Mouse (Mus musculus): ENCODE data around the gene Filip1.

Filip1 gene

GRCm38 (mm10) chr9:79944872-79945271 is 67.8 kb downstream of the Filip1 start:
- no peak for DNase-seq

- no peak for DNase-seq
Measured at GRCm38 (mm10) chr9:79943986-79944385, 68.7 kb downstream of the Filip1 start.

GRCm38 (mm10) chr9:79938416-79939206 is 74.0 kb downstream of the Filip1 start:
- no peak for DNase-seq

DNA sequence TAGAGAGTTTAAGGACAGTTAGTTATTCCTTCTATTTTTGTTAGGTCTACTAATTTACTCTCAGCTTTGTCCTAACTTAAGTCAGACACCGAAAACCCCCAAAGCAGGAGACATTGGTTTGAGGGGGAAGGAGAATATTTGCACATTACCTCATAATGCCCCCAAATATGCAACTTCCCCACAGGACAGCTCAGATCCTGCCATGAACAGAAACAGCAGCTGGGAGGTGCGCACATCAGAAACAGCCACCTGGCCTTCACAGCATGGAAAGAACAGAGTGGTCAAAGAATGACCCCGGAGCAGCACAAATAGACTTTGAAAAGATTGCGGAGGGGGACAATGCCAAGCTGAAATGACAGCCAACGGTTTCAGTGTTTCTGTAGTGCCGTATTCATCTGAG is 75.1 kb downstream of the Filip1 start:
- no peak for DNase-seq

GRCm38 (mm10) chr9:79932578-79932977 is 80.1 kb downstream of the Filip1 start:
- no peak for DNase-seq

- no peak for DNase-seq
Measured at GRCm38 (mm10) chr9:79928092-79928491, 84.6 kb downstream of the Filip1 start.

- peak; percentile 26 for DNase-seq
Measured at GRCm38 (mm10) chr9:79927156-79927870, 85.3 kb downstream of the Filip1 start.

DNA sequence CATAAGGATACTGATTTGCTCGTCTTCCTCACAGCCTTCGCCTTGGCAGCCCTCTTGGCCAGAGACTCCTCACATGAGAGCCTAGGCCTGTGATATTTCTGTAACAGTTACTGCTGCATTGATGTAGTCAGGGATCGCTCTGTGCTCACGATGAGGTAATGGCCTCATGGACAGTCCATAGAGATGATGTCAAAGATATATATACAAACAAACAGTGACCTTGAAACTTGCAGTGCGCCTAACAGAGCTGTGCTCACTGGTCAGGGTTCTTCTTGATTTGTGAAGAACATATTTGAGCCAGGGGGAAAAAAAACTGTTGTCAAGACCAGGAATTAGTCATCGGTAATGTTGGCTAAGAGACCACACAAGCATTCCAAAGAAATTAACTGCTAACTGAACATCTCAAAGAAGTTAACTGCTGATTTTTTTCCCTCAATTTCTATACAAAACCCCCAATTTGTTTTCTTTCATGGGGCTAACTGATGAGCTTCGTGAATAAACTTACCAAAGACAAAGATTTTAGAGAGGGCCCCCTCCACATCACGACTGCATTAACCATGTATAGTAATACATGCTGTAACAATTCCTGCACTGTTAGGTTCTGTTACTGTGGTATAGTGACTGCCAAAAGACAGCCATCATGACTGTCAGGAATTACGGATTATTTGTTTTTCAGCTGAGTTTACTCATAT is 86.0 kb downstream of the Filip1 start:
- DNase-seq: no peak

- DNase-seq: no peak
Measured at GRCm38 (mm10) chr9:79925950-79926349, 86.7 kb downstream of the Filip1 start.

GRCm38 (mm10) chr9:79923262-79923661 is 89.4 kb downstream of the Filip1 start:
- no peak for DNase-seq

DNA sequence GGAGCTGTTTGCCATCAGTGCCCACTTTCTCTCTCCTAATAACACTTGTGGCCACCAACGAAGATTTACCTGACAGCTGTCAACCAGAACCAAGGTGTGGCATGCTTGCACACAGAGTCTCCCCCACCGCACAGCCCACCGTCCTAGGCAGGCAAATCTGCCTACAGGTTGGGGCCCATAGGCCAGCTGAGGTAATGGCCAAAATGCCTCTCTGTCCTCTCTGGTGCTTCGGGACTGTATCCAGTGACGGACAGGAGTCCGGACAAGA is 90.2 kb downstream of the Filip1 start:
- no peak for DNase-seq

GRCm38 (mm10) chr9:79921701-79922492 is 90.8 kb downstream of the Filip1 start:
- no peak for DNase-seq

DNA sequence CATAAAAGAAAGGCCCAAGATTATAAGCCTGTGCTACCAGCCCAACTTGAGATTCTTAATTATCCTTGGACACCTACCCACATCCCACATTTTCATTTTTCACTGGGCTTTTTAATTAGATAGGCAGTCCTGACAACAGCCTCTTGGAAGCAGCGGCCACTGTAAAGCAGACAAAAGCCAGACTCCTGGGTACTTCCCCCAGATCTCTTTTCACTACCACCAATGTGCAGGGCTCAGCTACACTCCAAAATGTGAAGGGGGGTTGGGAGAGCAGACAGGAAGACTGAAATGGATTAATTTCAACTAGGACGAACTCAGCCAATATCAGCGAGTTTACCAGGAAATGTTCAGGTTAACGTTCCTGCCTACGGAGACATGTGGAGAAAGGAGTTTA is 92.1 kb downstream of the Filip1 start:
- DNase-seq: no peak

DNA sequence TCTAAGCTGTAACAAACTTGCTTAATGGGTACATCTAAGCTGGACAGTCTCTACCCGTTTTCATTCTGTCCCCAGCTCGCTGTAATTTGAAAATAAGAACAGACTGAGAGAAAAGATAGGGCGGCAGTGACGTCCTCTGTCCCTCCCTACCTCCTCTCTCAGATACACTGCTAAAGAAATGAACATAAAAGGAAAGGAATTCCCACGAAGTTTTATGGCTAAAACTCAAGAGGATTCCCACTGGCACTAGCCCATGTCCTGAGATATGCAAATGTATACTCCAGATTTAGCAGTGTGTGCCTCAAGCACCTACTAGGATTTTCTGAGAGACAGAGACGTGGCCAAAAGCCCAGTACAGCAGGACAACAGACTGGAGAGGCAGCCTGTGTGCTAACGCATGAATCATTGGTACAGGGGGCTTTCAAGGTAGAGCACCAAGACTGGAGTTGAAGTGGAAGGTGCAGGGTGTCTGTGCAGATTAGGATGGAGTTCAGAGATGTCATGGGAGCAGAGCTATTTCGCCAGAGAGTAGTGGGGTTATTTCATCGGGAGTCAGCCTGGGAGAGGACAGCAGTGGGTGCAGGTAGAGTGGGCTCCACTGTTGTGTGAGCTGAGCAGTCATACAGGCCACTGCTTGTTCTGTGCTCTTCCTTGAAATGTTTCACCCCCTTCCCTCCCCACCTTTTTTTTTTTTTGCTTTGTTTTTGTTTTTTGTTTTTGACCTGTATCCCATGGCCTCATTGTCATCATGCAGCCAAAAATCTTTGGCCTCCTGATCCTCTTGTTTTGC is 92.7 kb downstream of the Filip1 start:
- no peak for DNase-seq

GRCm38 (mm10) chr9:79919303-79919721 is 93.3 kb downstream of the Filip1 start:
- no peak for DNase-seq

- DNase-seq: no peak
Measured at GRCm38 (mm10) chr9:79918325-79919117, 94.1 kb downstream of the Filip1 start.

- no peak for DNase-seq
Measured at GRCm38 (mm10) chr9:79914276-79914675, 98.4 kb downstream of the Filip1 start.

- no peak for DNase-seq
Measured at GRCm38 (mm10) chr9:79912971-79913370, 99.7 kb downstream of the Filip1 start.

GRCm38 (mm10) chr9:79910166-79910565 is 102.5 kb downstream of the Filip1 start:
- no peak for DNase-seq

GRCm38 (mm10) chr9:79898815-79899214 is 113.8 kb downstream of the Filip1 start:
- DNase-seq: no peak

GRCm38 (mm10) chr9:79894665-79895064 is 118.0 kb downstream of the Filip1 start:
- no peak for DNase-seq

Measured in right cerebral cortex, postnatal 25 days (tissue).